Comparison of ENCODE assay signal across 8 mouse cellular contexts in genomic region chr8:93810028-93810858, GRCm38 (mm10). TPM values are rescaled to one million over a fixed set of nuclear protein-coding genes. Genes with fewer than 3 reads are reported as not detected.
DNase-seq lines count a peak whose midpoint lies in the region; ATAC-seq and TF ChIP-seq lines count a peak whose summit lies in the region.

No protein-coding gene starts in this region.

- peak overlapping the region; percentile 93 for H3K27ac ChIP-seq in forebrain, embryonic 10.5 days
- peak overlapping the region; percentile 13 to 52; a peak in 3 of 4 replicates for H3K27ac ChIP-seq in heart, embryonic 14.5 days (replicated peaks in 1 of 2; ENCODE audit: control insufficient read depth in 1 of 2, insufficient read depth in 1 of 2, low read depth in 2 of 2, low read length in 2 of 2)
- H3K27ac ChIP-seq in liver, embryonic 13.5 days: no peak overlapping the region
- peak overlapping the region; percentile 95 for H3K27ac ChIP-seq in neural tube, embryonic 14.5 days (ENCODE audit: low read depth, low read length)
- no peak overlapping the region for H3K27ac ChIP-seq in thymus, adult 2 months (ENCODE audit: control insufficient read depth, insufficient read depth, low read length)

- peaks cover 48% of the 10 kb centered on the region for H3K4me1 ChIP-seq in forebrain, embryonic 10.5 days
- H3K4me1 ChIP-seq in heart, embryonic 14.5 days (ENCODE audit: control insufficient read depth in 2 of 2, insufficient read depth in 2 of 2, low read length in 2 of 2): peaks cover 8 to 12% of the 10 kb centered on the region in 2 experiments
- peaks cover 14% of the 10 kb centered on the region for H3K4me1 ChIP-seq in liver, embryonic 13.5 days (replicated peaks)
- peaks cover 12% of the 10 kb centered on the region for H3K4me1 ChIP-seq in neural tube, embryonic 14.5 days (ENCODE audit: control insufficient read depth, insufficient read depth, low read length)
- peaks cover 8% of the 10 kb centered on the region for H3K4me1 ChIP-seq in thymus, adult 2 months (replicated peaks; ENCODE audit: control insufficient read depth, insufficient read depth, low read length)

- peak; percentile 62 for DNase-seq in CD4-positive, CD25-positive, alpha-beta regulatory T cell, adult 2 months (ENCODE audit: low read depth, low spot score)
- DNase-seq in brain, embryonic 18.5 days (ENCODE audit: low read depth, low spot score): peak; percentile 83
- peak; percentile 77 for DNase-seq in forebrain, embryonic 10.5 days (ENCODE audit: extremely low spot score, low spot score)
- peak; percentile 93 for DNase-seq in kidney, postnatal 10 days
- peak; percentile 18 for DNase-seq in liver, embryonic 13.5 days
- DNase-seq in thymus, adult 2 months: peak; percentile 43

- peaks cover 55% of the 10 kb centered on the region for H3K27me3 ChIP-seq in forebrain, embryonic 10.5 days (ENCODE audit: poor library complexity, severe bottlenecking)
- peaks cover 16% of the 10 kb centered on the region for H3K27me3 ChIP-seq in heart, embryonic 14.5 days (ENCODE audit: control insufficient read depth, insufficient read depth, low read length)
- H3K27me3 ChIP-seq in liver, embryonic 13.5 days: peaks cover 75% of the 10 kb centered on the region
- H3K27me3 ChIP-seq in neural tube, embryonic 14.5 days (ENCODE audit: control insufficient read depth, insufficient read depth, low read length): 0 out of 2 replicates have a peak, but pooled peaks cover 5% of the 10 kb centered on the region
- peaks cover 19% of the 10 kb centered on the region for H3K27me3 ChIP-seq in thymus, adult 2 months (ENCODE audit: control insufficient read depth, insufficient read depth, low read length)

- peak; percentile 91 for ATAC-seq in heart, embryonic 14.5 days (ENCODE audit: insufficient number of reproducible peaks, insufficient read depth, low FRiP score, low read depth)
- peak; percentile 83 for ATAC-seq in liver, embryonic 13.5 days (ENCODE audit: low read depth)
- peak; percentile 86 for ATAC-seq in neural tube, embryonic 14.5 days (ENCODE audit: low read depth)

- WGBS in forebrain, embryonic 10.5 days: under 1% methylated on average over 93 of the region's 116 CpGs
- under 1% methylated on average over 70 of the region's 116 CpGs for WGBS in heart, embryonic 14.5 days
- under 1% methylated on average over 66 of the region's 116 CpGs for WGBS in liver, embryonic 13.5 days (ENCODE audit: insufficient replicate concordance)
- 2% methylated on average over 52 of the region's 116 CpGs for WGBS in neural tube, embryonic 14.5 days
- 2% methylated on average over 99 of the region's 116 CpGs for WGBS in thymus, adult 2 months

- H3K9me3 ChIP-seq in forebrain, embryonic 10.5 days: no peaks in the 10 kb centered on the region
- H3K9me3 ChIP-seq in heart, embryonic 14.5 days (ENCODE audit: control insufficient read depth, low read length): no peaks in the 10 kb centered on the region
- H3K9me3 ChIP-seq in liver, embryonic 13.5 days (replicated peaks): no peaks in the 10 kb centered on the region
- no peaks in the 10 kb centered on the region for H3K9me3 ChIP-seq in neural tube, embryonic 14.5 days (ENCODE audit: control insufficient read depth, low read length)

- no peak for TF ChIP-seq POLR2A in thymus, adult 2 months (IDR thresholded peaks at IDR 0.05; ENCODE audit: control insufficient read depth, extremely low read depth, insufficient read depth, low read length, poor library complexity)

- no peaks in the 10 kb centered on the region for H3K36me3 ChIP-seq in forebrain, embryonic 10.5 days (replicated peaks)
- H3K36me3 ChIP-seq in heart, embryonic 14.5 days (ENCODE audit: control insufficient read depth, insufficient read depth, low read length): no peaks in the 10 kb centered on the region
- no peaks in the 10 kb centered on the region for H3K36me3 ChIP-seq in liver, embryonic 13.5 days
- H3K36me3 ChIP-seq in neural tube, embryonic 14.5 days (ENCODE audit: control insufficient read depth, insufficient read depth, low read length): no peaks in the 10 kb centered on the region
- no peaks in the 10 kb centered on the region for H3K36me3 ChIP-seq in thymus, adult 2 months (ENCODE audit: control insufficient read depth, insufficient read depth, low read length)

- peak overlapping the region; percentile 81 for H3K9ac ChIP-seq in heart, embryonic 14.5 days (ENCODE audit: low read length)
- H3K9ac ChIP-seq in liver, embryonic 13.5 days: peak overlapping the region; percentile 55
- H3K9ac ChIP-seq in neural tube, embryonic 14.5 days (replicated peaks; ENCODE audit: low read depth, low read length): peak overlapping the region; percentile 91

- peak overlapping the region; percentile 96 for H3K4me2 ChIP-seq in heart, embryonic 14.5 days (ENCODE audit: low read length)
- peak overlapping the region; percentile 82 for H3K4me2 ChIP-seq in liver, embryonic 13.5 days
- peak overlapping the region; percentile 90 for H3K4me2 ChIP-seq in neural tube, embryonic 14.5 days (ENCODE audit: low read depth, low read length)

- no peak for TF ChIP-seq CTCF in thymus, adult 2 months (IDR thresholded peaks at IDR 0.05; ENCODE audit: borderline replicate concordance, control insufficient read depth, extremely low read depth, insufficient read depth, low read length, poor library complexity)

- H3K4me3 ChIP-seq in forebrain, embryonic 10.5 days: peak overlapping the region; percentile 78
- H3K4me3 ChIP-seq in heart, embryonic 14.5 days (ENCODE audit: control insufficient read depth in 1 of 2, insufficient read depth in 1 of 2, low read depth in 1 of 2, low read length in 2 of 2): peak overlapping the region; percentile 61 to 70
- H3K4me3 ChIP-seq in liver, embryonic 13.5 days (replicated peaks): peak overlapping the region; percentile 62
- H3K4me3 ChIP-seq in neural tube, embryonic 14.5 days (ENCODE audit: low read depth, low read length): peak overlapping the region; percentile 88
- H3K4me3 ChIP-seq in thymus, adult 2 months (ENCODE audit: control insufficient read depth, insufficient read depth, low read length): peak overlapping the region; percentile 43

RNA-seq across cellular contexts. Expression of gene Gnao1, which starts 0.5 kb away (rescaled TPM):
- 13.0 and 16.0 TPM in 2 replicates for polyA plus RNA-seq in forebrain, embryonic 10.5 days (2016; fragmentation: Nextera tagmentation; extraction: Ambion mirVana)
- polyA plus RNA-seq in heart, embryonic 14.5 days (2014; fragmentation: Nextera tagmentation; extraction: Ambion mirVana): 12.0 and 17.4 TPM in 2 replicates
- polyA plus RNA-seq in liver, embryonic 13.5 days (2015; fragmentation: Nextera tagmentation; extraction: Ambion mirVana): 0.42 and 0.62 TPM in 2 replicates
- 199 and 214 TPM in 2 replicates for polyA plus RNA-seq in neural tube, embryonic 14.5 days (2014; fragmentation: Nextera tagmentation; extraction: Ambion mirVana)
- 2.3 and 2.5 TPM in 2 replicates for polyA plus RNA-seq in thymus, adult 2 months (2012; rRNA removed)

Comparison
In these comparisons a context has a peak if more than half of its experiments do, and no peak if none do; other contexts are left out.
1. DNase-seq: peak in every context shown above with its lines; median percentile 93 in kidney, postnatal 10 days; 83 in brain, embryonic 18.5 days; 77 in forebrain, embryonic 10.5 days; 62 in CD4-positive, CD25-positive, alpha-beta regulatory T cell, adult 2 months; 43 in thymus, adult 2 months; 18 in liver, embryonic 13.5 days.
2. H3K27ac ChIP-seq: peak in forebrain, embryonic 10.5 days (single experiment), heart, embryonic 14.5 days (2 of 2) and neural tube, embryonic 14.5 days (single experiment); none in liver, embryonic 13.5 days (single experiment) and thymus, adult 2 months (single experiment).
3. RNA of gene Gnao1, which starts 0.5 kb away (polyA plus RNA-seq): 199 to 214 TPM in neural tube, embryonic 14.5 days; 12.0 to 17.4 TPM in heart, embryonic 14.5 days, 13.0 to 16.0 TPM in forebrain, embryonic 10.5 days, 2.3 to 2.5 TPM in thymus, adult 2 months and 0.42 to 0.62 TPM in liver, embryonic 13.5 days; every median in the first group is over 10 times any median in the second.
4. Peak in every context shown above with its lines, with median percentiles within 50 percentile points of each other: H3K4me3 ChIP-seq, ATAC-seq, H3K4me2 ChIP-seq and H3K9ac ChIP-seq.